Mouse (Mus musculus): Measurements from ENCODE around the gene Slc2a9. TPM values are rescaled to one million over a fixed set of nuclear protein-coding genes. Genes with fewer than 3 reads are reported as not detected.
A peak's percentile ranks its signal among the peaks of the same experiment; 100 is the strongest.

The Slc2a9 gene
- polyA plus RNA-seq, 1 experiment = 17.3 TPM

- H3K4me1 ChIP-seq (ENCODE audit: control insufficient read depth, insufficient read depth, insufficient read length, low read length) = no peaks in the 10 kb centered on the region
- no peak overlapping the region for H3K4me3 ChIP-seq (ENCODE audit: low read depth, low read length)
- peak; percentile 53; the same call in 1 of the 2 replicates for TF ChIP-seq CTCF (IDR thresholded peaks at IDR 0.05; ENCODE audit: extremely low read depth, insufficient read length, insufficient replicate concordance, low read depth, low read length)
- TF ChIP-seq POLR2A (IDR thresholded peaks at IDR 0.05; ENCODE audit: low read depth, low read length) = no peak
- H3K27ac ChIP-seq (ENCODE audit: insufficient read depth, low read depth, low read length) = no peak overlapping the region
- WGBS = 82% methylated on average over 6 of the region's 6 CpGs
- H3K36me3 ChIP-seq (ENCODE audit: control insufficient read depth, insufficient read depth, low read length) = peaks cover 88% of the 10 kb centered on the region
- H3K27me3 ChIP-seq (ENCODE audit: control insufficient read depth, insufficient read depth, low read length) = no peaks in the 10 kb centered on the region
Measured at GRCm38 (mm10) chr5:38529724-38530428, 26.9 kb upstream of the Slc2a9 start.

- H3K27ac ChIP-seq (ENCODE audit: insufficient read depth, low read depth, low read length) = no peak overlapping the region
- no peak overlapping the region for H3K4me3 ChIP-seq (ENCODE audit: low read depth, low read length)
- H3K36me3 ChIP-seq (ENCODE audit: control insufficient read depth, insufficient read depth, low read length) = peaks cover 29% of the 10 kb centered on the region
- 96% methylated on average over 5 of the region's 5 CpGs for WGBS
- TF ChIP-seq CTCF (IDR thresholded peaks at IDR 0.05; ENCODE audit: extremely low read depth, insufficient read length, insufficient replicate concordance, low read depth, low read length) (no peak), POLR2A (IDR thresholded peaks at IDR 0.05; ENCODE audit: low read depth, low read length) (no peak)
- H3K4me1 ChIP-seq (ENCODE audit: control insufficient read depth, insufficient read depth, insufficient read length, low read length) = no peaks in the 10 kb centered on the region
- no peaks in the 10 kb centered on the region for H3K27me3 ChIP-seq (ENCODE audit: control insufficient read depth, insufficient read depth, low read length)
Measured at GRCm38 (mm10) chr5:38522977-38523376, 20.0 kb upstream of the Slc2a9 start.

GRCm38 (mm10) chr5:38520838-38521237 is 17.9 kb upstream of the Slc2a9 start:
- H3K27me3 ChIP-seq (ENCODE audit: control insufficient read depth, insufficient read depth, low read length) = no peaks in the 10 kb centered on the region
- H3K4me3 ChIP-seq (ENCODE audit: low read depth, low read length) = no peak overlapping the region
- WGBS = 73% methylated on average over 1 of the region's 1 CpGs
- TF ChIP-seq POLR2A (IDR thresholded peaks at IDR 0.05; ENCODE audit: low read depth, low read length) = no peak
- no peak for TF ChIP-seq CTCF (IDR thresholded peaks at IDR 0.05; ENCODE audit: extremely low read depth, insufficient read length, insufficient replicate concordance, low read depth, low read length)
- peaks cover 8% of the 10 kb centered on the region for H3K36me3 ChIP-seq (ENCODE audit: control insufficient read depth, insufficient read depth, low read length)
- no peaks in the 10 kb centered on the region for H3K4me1 ChIP-seq (ENCODE audit: control insufficient read depth, insufficient read depth, insufficient read length, low read length)
- no peak overlapping the region for H3K27ac ChIP-seq (ENCODE audit: insufficient read depth, low read depth, low read length)

GRCm38 (mm10) chr5:38516267-38516666 is 13.3 kb upstream of the Slc2a9 start:
- H3K36me3 ChIP-seq (ENCODE audit: control insufficient read depth, insufficient read depth, low read length) = no peaks in the 10 kb centered on the region
- no peaks in the 10 kb centered on the region for H3K27me3 ChIP-seq (ENCODE audit: control insufficient read depth, insufficient read depth, low read length)
- H3K4me1 ChIP-seq (ENCODE audit: control insufficient read depth, insufficient read depth, insufficient read length, low read length) = peaks cover 11% of the 10 kb centered on the region; the same call in 1 of the 2 replicates
- no peak overlapping the region for H3K4me3 ChIP-seq (ENCODE audit: low read depth, low read length)
- 37% methylated on average over 6 of the region's 6 CpGs for WGBS
- H3K27ac ChIP-seq (ENCODE audit: insufficient read depth, low read depth, low read length) = no peak overlapping the region
- TF ChIP-seq POLR2A (IDR thresholded peaks at IDR 0.05; ENCODE audit: low read depth, low read length) (no peak), CTCF (IDR thresholded peaks at IDR 0.05; ENCODE audit: extremely low read depth, insufficient read length, insufficient replicate concordance, low read depth, low read length) (peak; percentile 43; the same call in 1 of the 2 replicates)

GRCm38 (mm10) chr5:38512991-38513390 is 10.0 kb upstream of the Slc2a9 start:
- H3K4me1 ChIP-seq (ENCODE audit: control insufficient read depth, insufficient read depth, insufficient read length, low read length) = peaks cover 13% of the 10 kb centered on the region; the same call in 1 of the 2 replicates
- TF ChIP-seq CTCF (IDR thresholded peaks at IDR 0.05; ENCODE audit: extremely low read depth, insufficient read length, insufficient replicate concordance, low read depth, low read length) (no peak), POLR2A (IDR thresholded peaks at IDR 0.05; ENCODE audit: low read depth, low read length) (no peak)
- no peak overlapping the region for H3K4me3 ChIP-seq (ENCODE audit: low read depth, low read length)
- no peak overlapping the region for H3K27ac ChIP-seq (ENCODE audit: insufficient read depth, low read depth, low read length)
- no peaks in the 10 kb centered on the region for H3K27me3 ChIP-seq (ENCODE audit: control insufficient read depth, insufficient read depth, low read length)
- 12% methylated on average over 2 of the region's 2 CpGs for WGBS
- no peaks in the 10 kb centered on the region for H3K36me3 ChIP-seq (ENCODE audit: control insufficient read depth, insufficient read depth, low read length)

- Histone ChIP-seq H3K27ac (ENCODE audit: insufficient read depth, low read depth, low read length) (peak overlapping the region; percentile 48; the same call in 1 of the 2 replicates), H3K36me3 (ENCODE audit: control insufficient read depth, insufficient read depth, low read length) (no peaks in the 10 kb centered on the region), H3K4me3 (ENCODE audit: low read depth, low read length) (no peak overlapping the region), H3K27me3 (ENCODE audit: control insufficient read depth, insufficient read depth, low read length) (no peaks in the 10 kb centered on the region), H3K4me1 (ENCODE audit: control insufficient read depth, insufficient read depth, insufficient read length, low read length) (peaks cover 13% of the 10 kb centered on the region; the same call in 1 of the 2 replicates)
- TF ChIP-seq POLR2A (IDR thresholded peaks at IDR 0.05; ENCODE audit: low read depth, low read length) (no peak), CTCF (IDR thresholded peaks at IDR 0.05; ENCODE audit: extremely low read depth, insufficient read length, insufficient replicate concordance, low read depth, low read length) (no peak)
- 59% methylated on average over 4 of the region's 4 CpGs for WGBS
Measured at GRCm38 (mm10) chr5:38509568-38509967, 6.6 kb upstream of the Slc2a9 start.

- TF ChIP-seq CTCF (IDR thresholded peaks at IDR 0.05; ENCODE audit: extremely low read depth, insufficient read length, insufficient replicate concordance, low read depth, low read length) (no peak), POLR2A (IDR thresholded peaks at IDR 0.05; ENCODE audit: low read depth, low read length) (no peak)
- H3K27me3 ChIP-seq (ENCODE audit: control insufficient read depth, insufficient read depth, low read length) = no peaks in the 10 kb centered on the region
- no peak overlapping the region for H3K27ac ChIP-seq (ENCODE audit: insufficient read depth, low read depth, low read length)
- H3K36me3 ChIP-seq (ENCODE audit: control insufficient read depth, insufficient read depth, low read length) = no peaks in the 10 kb centered on the region
- H3K4me3 ChIP-seq (ENCODE audit: low read depth, low read length) = no peak overlapping the region
- H3K4me1 ChIP-seq (ENCODE audit: control insufficient read depth, insufficient read depth, insufficient read length, low read length) = peaks cover 2% of the 10 kb centered on the region; the same call in 1 of the 2 replicates
- 69% methylated on average over 3 of the region's 3 CpGs for WGBS
Measured at GRCm38 (mm10) chr5:38505435-38505765, 2.5 kb upstream of the Slc2a9 start.
